Mouse (Mus musculus): ENCODE data around the gene Rps6ka5. TPM values are rescaled to one million over a fixed set of nuclear protein-coding genes. Genes with fewer than 3 reads are reported as not detected.

Rps6ka5 gene
- polyA plus RNA-seq, 1 experiment = 2.2 TPM

DNA sequence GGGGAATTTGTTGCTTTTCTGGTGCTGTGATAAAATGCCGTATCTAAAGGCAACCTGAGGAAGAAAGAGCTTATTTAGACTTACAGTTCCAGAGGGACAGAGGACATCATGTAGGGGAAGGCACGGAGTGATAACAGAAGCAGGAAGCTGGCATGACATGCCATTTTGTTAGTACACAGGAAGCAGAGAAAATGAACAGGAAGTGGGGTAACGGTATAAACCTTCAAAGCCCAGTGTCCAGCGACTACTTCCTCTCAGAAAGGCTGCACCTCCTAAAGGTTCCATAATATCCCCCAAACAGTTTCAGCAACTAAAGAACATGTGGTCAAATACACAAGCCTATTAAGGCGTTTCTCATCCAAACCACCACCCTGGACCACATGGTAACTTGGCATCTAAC is 195.9 kb downstream of the Rps6ka5 start:
- DNase-seq (ENCODE audit: low read depth) = no peak

GRCm38 (mm10) chr12:100529651-100530050 is 197.1 kb downstream of the Rps6ka5 start:
- DNase-seq (ENCODE audit: low read depth) = no peak

- no peak for DNase-seq (ENCODE audit: low read depth)
These were observed 197.6 kb downstream of the Rps6ka5 start for GRCm38 (mm10) chr12:100529172-100529571.

DNA sequence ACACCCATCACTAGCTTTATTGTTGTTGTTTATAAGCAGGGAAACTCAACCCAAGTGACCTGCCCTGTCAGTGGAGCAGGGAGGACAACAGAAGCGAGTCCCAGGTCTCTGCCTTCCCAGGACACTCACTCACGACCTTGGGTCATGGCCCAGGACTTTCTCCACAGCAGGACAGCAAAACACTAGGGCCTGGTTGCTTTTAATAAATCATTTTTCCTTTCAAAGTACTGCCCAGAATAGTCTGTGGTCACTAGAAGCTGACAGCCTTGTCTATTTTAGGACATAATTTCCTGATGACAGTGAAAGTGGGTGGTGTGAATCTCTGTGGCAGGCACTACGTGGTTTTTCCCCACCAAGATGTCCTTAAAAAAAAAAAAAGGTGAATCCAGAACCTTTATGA is 198.5 kb downstream of the Rps6ka5 start:
- no peak for DNase-seq (ENCODE audit: low read depth)

- no peak for DNase-seq (ENCODE audit: low read depth)
These were observed 199.0 kb downstream of the Rps6ka5 start for GRCm38 (mm10) chr12:100527753-100528152.

DNA sequence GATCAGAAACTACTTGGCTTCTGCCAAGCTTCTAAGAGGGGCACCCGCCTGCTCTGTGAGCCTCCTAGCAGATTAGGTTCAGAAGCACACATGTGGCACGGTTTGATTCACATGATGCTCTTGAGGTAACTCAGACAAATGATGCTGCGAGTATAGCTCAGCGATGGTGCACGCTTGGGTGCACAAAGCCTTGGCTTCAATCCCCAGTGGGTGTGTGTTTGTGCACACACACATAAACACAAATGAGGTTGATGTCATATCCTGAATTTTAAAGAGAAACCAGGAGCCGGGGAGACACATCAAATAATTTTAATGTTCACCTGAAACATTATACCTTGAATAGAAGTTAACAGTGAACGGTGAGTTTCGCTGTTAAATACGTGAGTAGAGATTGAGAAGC is 199.5 kb downstream of the Rps6ka5 start:
- DNase-seq (ENCODE audit: low read depth) = no peak

- no peak for DNase-seq (ENCODE audit: low read depth)
These were observed 200.8 kb downstream of the Rps6ka5 start for GRCm38 (mm10) chr12:100525939-100526338.

- DNase-seq (ENCODE audit: low read depth) = no peak
These were observed 206.0 kb downstream of the Rps6ka5 start, which contains the start of gene Ttc7b for GRCm38 (mm10) chr12:100520794-100521186. Ttc7b (minus strand) TSS chr12:100520826.

- no peak for DNase-seq (ENCODE audit: low read depth)
These were observed 206.5 kb downstream of the Rps6ka5 start for GRCm38 (mm10) chr12:100520077-100520793.

GRCm38 (mm10) chr12:100519684-100520076 is 207.1 kb downstream of the Rps6ka5 start:
- DNase-seq (ENCODE audit: low read depth) = no peak

DNA sequence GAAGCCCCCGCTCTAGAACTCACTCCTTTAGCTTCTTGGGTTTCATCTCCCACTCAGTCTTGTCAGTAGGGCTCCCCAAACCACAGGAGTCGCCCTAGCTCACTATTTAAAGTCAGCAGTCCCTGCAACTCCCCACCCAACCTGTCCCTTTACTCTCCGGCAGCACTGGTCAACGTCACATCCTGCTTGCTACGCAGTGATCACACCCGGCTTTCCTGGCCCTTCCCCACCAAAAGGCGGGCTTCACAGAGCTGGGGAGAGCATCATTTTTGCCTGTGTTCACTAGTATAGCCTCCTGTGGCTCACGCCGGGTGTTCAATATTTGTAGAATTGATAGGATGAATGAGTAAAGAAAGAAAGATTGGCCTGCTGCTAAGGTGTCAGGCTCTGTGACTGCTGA is 209.4 kb downstream of the Rps6ka5 start:
- DNase-seq (ENCODE audit: low read depth) = no peak

- no peak for DNase-seq (ENCODE audit: low read depth)
These were observed 210.5 kb downstream of the Rps6ka5 start for GRCm38 (mm10) chr12:100516161-100516838.

DNA sequence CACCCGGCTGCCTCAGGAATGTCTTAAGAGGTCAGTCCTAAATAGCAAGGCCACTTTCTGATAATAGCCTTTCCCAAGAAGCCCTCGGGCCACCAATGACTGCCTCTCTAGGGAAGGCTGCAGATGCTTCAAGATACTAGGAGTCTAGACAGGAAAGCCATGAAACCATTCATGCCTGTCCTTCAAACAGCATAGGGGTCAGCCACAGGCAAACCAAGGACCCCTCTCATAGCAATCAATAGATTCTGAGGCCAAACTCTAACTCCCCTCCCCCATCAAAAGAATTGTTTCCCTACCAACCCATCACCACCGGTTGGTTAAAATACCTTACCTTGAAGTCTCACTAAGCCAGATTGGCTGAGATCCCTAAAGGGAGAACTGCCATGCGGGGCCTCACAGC is 211.3 kb downstream of the Rps6ka5 start:
- DNase-seq (ENCODE audit: low read depth) = no peak

- DNase-seq (ENCODE audit: low read depth) = no peak
These were observed 212.2 kb downstream of the Rps6ka5 start for GRCm38 (mm10) chr12:100514611-100515010.

- DNase-seq (ENCODE audit: low read depth) = no peak
These were observed 213.7 kb downstream of the Rps6ka5 start for GRCm38 (mm10) chr12:100513131-100513530.

DNA sequence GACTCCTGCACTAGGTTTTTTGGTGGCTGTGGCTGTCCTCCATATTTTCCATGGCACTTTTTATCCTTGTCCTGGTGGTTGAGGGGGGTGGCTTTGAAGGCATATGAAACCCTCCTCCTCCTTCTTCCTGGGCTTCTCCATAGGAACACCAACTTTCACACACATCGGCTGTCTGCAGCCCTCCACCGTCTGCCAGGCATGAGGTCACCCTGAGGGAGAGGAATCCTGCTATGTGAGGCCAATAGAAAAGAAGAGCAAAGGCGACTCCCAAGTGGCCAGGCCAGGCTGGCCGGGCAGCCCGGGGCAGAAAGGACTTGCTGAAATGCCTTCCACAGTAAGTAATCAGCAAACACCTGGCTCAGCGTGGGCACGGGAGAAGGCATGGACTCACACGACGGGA is 214.1 kb downstream of the Rps6ka5 start:
- DNase-seq (ENCODE audit: low read depth) = no peak

GRCm38 (mm10) chr12:100509615-100510282 is 217.0 kb downstream of the Rps6ka5 start:
- no peak for DNase-seq (ENCODE audit: low read depth)

- no peak for DNase-seq (ENCODE audit: low read depth)
These were observed 218.1 kb downstream of the Rps6ka5 start for GRCm38 (mm10) chr12:100508668-100509067.

- DNase-seq (ENCODE audit: low read depth) = no peak
These were observed 221.3 kb downstream of the Rps6ka5 start for GRCm38 (mm10) chr12:100505484-100505883.

- DNase-seq (ENCODE audit: low read depth) = no peak
These were observed 222.2 kb downstream of the Rps6ka5 start for GRCm38 (mm10) chr12:100504585-100504984.

GRCm38 (mm10) chr12:100503659-100504058 is 223.1 kb downstream of the Rps6ka5 start:
- no peak for DNase-seq (ENCODE audit: low read depth)

- no peak for DNase-seq (ENCODE audit: low read depth)
These were observed 224.2 kb downstream of the Rps6ka5 start for GRCm38 (mm10) chr12:100502544-100502943.

DNA sequence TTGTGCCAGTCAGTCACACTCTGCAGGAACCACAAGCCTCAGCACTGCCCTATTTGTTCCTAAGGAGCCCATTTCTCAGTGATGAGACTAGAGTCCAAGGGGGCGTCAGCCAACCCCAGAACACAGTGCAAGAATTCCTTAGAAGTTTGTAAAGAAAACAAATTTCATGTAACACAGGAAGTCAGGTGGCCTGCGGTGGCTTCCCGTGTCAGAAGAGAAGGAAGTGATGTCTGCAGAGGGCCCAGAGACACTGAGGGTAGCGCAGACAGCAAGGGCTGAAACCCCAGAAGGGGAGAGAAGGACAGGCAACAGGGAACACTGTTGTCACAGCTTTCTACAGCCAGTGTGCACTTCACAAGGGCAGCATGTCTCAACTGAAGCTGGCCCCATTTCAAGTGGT is 225.5 kb downstream of the Rps6ka5 start:
- DNase-seq (ENCODE audit: low read depth) = no peak

Measured in gonadal fat pad, adult 2 months (tissue).